Mouse (Mus musculus): ENCODE results near the gene Mum1.

DNA sequence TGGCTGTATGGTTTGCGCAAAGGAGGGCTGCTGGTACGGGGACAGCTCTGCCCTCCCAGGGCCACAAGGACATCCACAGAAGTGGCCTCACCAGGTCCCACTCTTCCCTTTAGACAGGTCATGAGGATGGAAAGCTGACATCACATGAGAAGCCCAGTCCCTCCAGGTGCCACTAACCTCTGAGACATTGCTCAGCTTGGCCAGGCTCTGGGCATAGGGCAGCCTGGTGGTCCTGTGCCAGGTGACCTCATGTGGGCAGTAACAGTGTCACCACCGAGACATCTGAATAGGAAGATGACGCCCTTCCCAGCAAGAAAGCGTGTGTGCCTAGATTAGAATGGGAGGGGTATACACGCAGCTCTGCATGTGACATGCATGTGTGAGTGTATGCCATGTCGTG is 43.7 kb upstream of the Mum1 start:
- TF ChIP-seq POLR2A (IDR thresholded peaks at IDR 0.05; ENCODE audit: insufficient read depth, low read depth, low read length): no peak
- TF ChIP-seq CTCF (IDR thresholded peaks at IDR 0.05; ENCODE audit: insufficient read depth, low read depth, low read length): no peak

Measured in olfactory bulb, adult 2 months (tissue).